Mouse (Mus musculus): Measurements from ENCODE around the gene Gm8906. TPM values are rescaled to one million over a fixed set of nuclear protein-coding genes. Genes with fewer than 3 reads are reported as not detected.
"Not testable (repeated sequence)": the region's sequence is repeated elsewhere in the genome, so short reads cannot be mapped to it uniquely, and the experiment has no call there.

Gm8906 gene
- not detected in 2 replicates for polyA plus RNA-seq (2016; fragmentation: Nextera tagmentation; extraction: Ambion mirVana)

- H3K9ac ChIP-seq; H3K9me3 ChIP-seq (replicated peaks); H3K4me3 ChIP-seq; H3K27ac ChIP-seq; H3K36me3 ChIP-seq; H3K27me3 ChIP-seq (replicated peaks); H3K4me1 ChIP-seq; H3K4me2 ChIP-seq; ATAC-seq: not testable (repeated sequence)
- WGBS (ENCODE audit: insufficient replicate concordance), result 25% methylated on average over 2 of the region's 3 CpGs
These were observed at the start of gene Gm8906 for GRCm38 (mm10) chr5:11502385-11502784. TSS of gene Gm8906 (plus strand) at chr5:11502685.

Other genes with a start within 250 kb of the Gm8906 start
- not detected in 2 replicates for gene Gm8890, start 246.7 kb upstream of the Gm8906 start, polyA plus RNA-seq (2016; fragmentation: Nextera tagmentation; extraction: Ambion mirVana)
- gene Speer1, start 161.2 kb upstream of the Gm8906 start, polyA plus RNA-seq (2016; fragmentation: Nextera tagmentation; extraction: Ambion mirVana), result not detected in 2 replicates
- not detected in 2 replicates for gene Gm8897, start 86.3 kb upstream of the Gm8906 start, polyA plus RNA-seq (2016; fragmentation: Nextera tagmentation; extraction: Ambion mirVana)
- gene Gm6460, start 92.2 kb downstream of the Gm8906 start, polyA plus RNA-seq (2016; fragmentation: Nextera tagmentation; extraction: Ambion mirVana), result not detected in 2 replicates
- not detected in 2 replicates for gene Gm8922, start 179.3 kb downstream of the Gm8906 start, polyA plus RNA-seq (2016; fragmentation: Nextera tagmentation; extraction: Ambion mirVana)